In genomic region chr2:180257963-180258865, GRCm38 (mm10) we compare ENCODE assay signal across 9 mouse cellular contexts. TPM values are rescaled to one million over a fixed set of nuclear protein-coding genes. Genes with fewer than 3 reads are reported as not detected.
A peak's percentile ranks its signal among the peaks of the same experiment; 100 is the strongest.
DNase-seq lines count a peak whose midpoint lies in the region; ATAC-seq and TF ChIP-seq lines count a peak whose summit lies in the region.
"Had no signal": no experiment of that assay in that cellular context is flagged by ENCODE, and none has a peak within 500 bp of the region (broad histone marks: within the 10 kb centered on the region; RNA-seq: fewer than 3 reads in every experiment).

No protein-coding gene starts in this region.

- H3K9ac ChIP-seq in lung, embryonic 14.5 days, result peak overlapping the region; percentile 85
- H3K9ac ChIP-seq in intestine, postnatal 0 days (ENCODE audit: low read depth, low read length), result peak overlapping the region; percentile 75
- H3K9ac ChIP-seq in neural tube, embryonic 14.5 days (replicated peaks; ENCODE audit: low read depth, low read length), result peak overlapping the region; percentile 79

- no peak for TF ChIP-seq CTCF in lung, embryonic 14.5 days (IDR thresholded peaks at IDR 0.05; ENCODE audit: low read depth)
- TF ChIP-seq CTCF in embryonic fibroblast, embryonic 13.5 days (IDR thresholded peaks at IDR 0.05; ENCODE audit: borderline replicate concordance, insufficient read depth, low read length), result no peak
- TF ChIP-seq CTCF in intestine, postnatal 0 days (IDR thresholded peaks at IDR 0.05; ENCODE audit: low read depth), result no peak

- ATAC-seq in lung, embryonic 14.5 days (ENCODE audit: insufficient read depth), result no peak
- ATAC-seq in intestine, postnatal 0 days, result no peak
- ATAC-seq in neural tube, embryonic 14.5 days (ENCODE audit: low read depth), result no peak
- ATAC-seq in activated CD4-positive, CD25-positive, alpha-beta regulatory T cell, adult 4 months, result no peak

- 0 out of 2 replicates have a peak, but pooled peaks have one; percentile 27 for TF ChIP-seq POLR2A in embryonic fibroblast, embryonic 13.5 days (IDR thresholded peaks at IDR 0.05; ENCODE audit: low read depth, low read length)

- no peaks in the 10 kb centered on the region for H3K9me3 ChIP-seq in lung, embryonic 14.5 days (ENCODE audit: low read depth, low read length)
- H3K9me3 ChIP-seq in intestine, postnatal 0 days (ENCODE audit: control insufficient read depth), result no peaks in the 10 kb centered on the region
- H3K9me3 ChIP-seq in neural tube, embryonic 14.5 days (ENCODE audit: control insufficient read depth, low read length), result no peaks in the 10 kb centered on the region

- H3K4me2 ChIP-seq in lung, embryonic 14.5 days, result peak overlapping the region; percentile 90
- peak overlapping the region; percentile 89 for H3K4me2 ChIP-seq in intestine, postnatal 0 days (replicated peaks; ENCODE audit: low read depth)
- peak overlapping the region; percentile 93 for H3K4me2 ChIP-seq in neural tube, embryonic 14.5 days (ENCODE audit: low read depth, low read length)

- H3K27ac ChIP-seq in lung, embryonic 14.5 days (ENCODE audit: low read depth), result peak overlapping the region; percentile 84; the same call in 1 of the 2 replicates
- H3K27ac ChIP-seq in embryonic fibroblast, embryonic 13.5 days (ENCODE audit: insufficient read depth, low read length), result 0 out of 2 replicates have a peak overlapping the region, but pooled peaks have one; percentile 38
- no peak overlapping the region for H3K27ac ChIP-seq in intestine, postnatal 0 days (ENCODE audit: low read depth, low read length)
- H3K27ac ChIP-seq in neural tube, embryonic 14.5 days (ENCODE audit: low read depth, low read length), result peak overlapping the region; percentile 81

- DNase-seq in lung, embryonic 14.5 days, result no peak
- DNase-seq in lung, postnatal 14 days, result no peak
- no peak for DNase-seq in left cerebral cortex, postnatal 25 days (ENCODE audit: low spot score in 2 of 2)
- no peak for DNase-seq in gastrocnemius, postnatal 14 days

- H3K4me1 ChIP-seq in lung, embryonic 14.5 days (ENCODE audit: insufficient read depth), result peaks cover 6% of the 10 kb centered on the region; the same call in 1 of the 2 replicates
- H3K4me1 ChIP-seq in embryonic fibroblast, embryonic 13.5 days (ENCODE audit: control insufficient read depth, insufficient read depth, low read length), result peaks cover 4% of the 10 kb centered on the region; the same call in 1 of the 2 replicates
- H3K4me1 ChIP-seq in intestine, postnatal 0 days (replicated peaks; ENCODE audit: control insufficient read depth, insufficient read depth, low read length), result 0 out of 2 replicates have a peak, but pooled peaks cover 5% of the 10 kb centered on the region
- H3K4me1 ChIP-seq in neural tube, embryonic 14.5 days (ENCODE audit: control insufficient read depth, insufficient read depth, low read length), result peaks cover 17% of the 10 kb centered on the region

- intact Hi-C loops in left cerebral cortex, postnatal 25 days (cut with DNase I), result loop anchor here (1.0 to 10.0 kb wide), 3 partner anchors 87 to 343 kb away; partner anchors contain the start of genes Adrm1 and Mtg2
- intact Hi-C loops in gastrocnemius, postnatal 14 days (cut with DNase I; ENCODE audit: low total_unique reads), result no loop called here

- peak overlapping the region; percentile 97 for H3K4me3 ChIP-seq in lung, embryonic 14.5 days (ENCODE audit: low read depth, low read length)
- H3K4me3 ChIP-seq in embryonic fibroblast, embryonic 13.5 days (ENCODE audit: insufficient read depth, low read length), result peak overlapping the region; percentile 93
- H3K4me3 ChIP-seq in intestine, postnatal 0 days (ENCODE audit: low read depth, low read length), result peak overlapping the region; percentile 67
- peak overlapping the region; percentile 78 for H3K4me3 ChIP-seq in neural tube, embryonic 14.5 days (ENCODE audit: low read depth, low read length)

- H3K27me3 ChIP-seq in lung, embryonic 14.5 days (ENCODE audit: insufficient read depth, low read length), result no peaks in the 10 kb centered on the region
- H3K27me3 ChIP-seq in intestine, postnatal 0 days (replicated peaks; ENCODE audit: control insufficient read depth, insufficient read depth, low read length), result no peaks in the 10 kb centered on the region
- H3K27me3 ChIP-seq in neural tube, embryonic 14.5 days (ENCODE audit: control insufficient read depth, insufficient read depth, low read length), result no peaks in the 10 kb centered on the region

- peaks cover 53% of the 10 kb centered on the region for H3K36me3 ChIP-seq in lung, embryonic 14.5 days (ENCODE audit: insufficient read depth)
- peaks cover 47% of the 10 kb centered on the region for H3K36me3 ChIP-seq in intestine, postnatal 0 days (ENCODE audit: control insufficient read depth, insufficient read depth)
- peaks cover 35% of the 10 kb centered on the region for H3K36me3 ChIP-seq in neural tube, embryonic 14.5 days (ENCODE audit: control insufficient read depth, insufficient read depth, low read length)

- WGBS in lung, embryonic 14.5 days, result 50% methylated on average over 11 of the region's 11 CpGs
- WGBS in intestine, postnatal 0 days, result 48% methylated on average over 11 of the region's 11 CpGs
- 54% methylated on average over 11 of the region's 11 CpGs for WGBS in neural tube, embryonic 14.5 days

RNA-seq across cellular contexts. Expression of gene Rps21, which starts 1.0 kb away (rescaled TPM):
- 630 and 724 TPM in 2 replicates for polyA plus RNA-seq in lung, embryonic 14.5 days (2014; fragmentation: Nextera tagmentation; extraction: Ambion mirVana)
- polyA plus RNA-seq in embryonic fibroblast, embryonic 13.5 days (2011; ENCODE audit: insufficient read length, low read depth, missing spikeins), result 1,138 and 1,342 TPM in 2 replicates
- polyA plus RNA-seq in intestine, postnatal 0 days (2015; fragmentation: Nextera tagmentation; extraction: Ambion mirVana), result 442 and 454 TPM in 2 replicates
- 398 and 421 TPM in 2 replicates for polyA plus RNA-seq in neural tube, embryonic 14.5 days (2014; fragmentation: Nextera tagmentation; extraction: Ambion mirVana)
- 100 to 1,000 TPM; 648 to 660 TPM for total RNA-seq in left cerebral cortex, postnatal 25 days (2021)
- polyA plus RNA-seq in activated CD4-positive, CD25-positive, alpha-beta regulatory T cell, adult 4 months (2017; shearing (Covaris generic)), result 1,000 to 10,000 TPM; 1,181 to 1,680 TPM
- 100 to 1,000 TPM; 456 to 506 TPM for total RNA-seq in gastrocnemius, postnatal 14 days (2021)

RNA-seq across cellular contexts. Expression of gene Cables2, which starts 15.1 kb away (rescaled TPM):
- 24.0 and 25.6 TPM in 2 replicates for polyA plus RNA-seq in lung, embryonic 14.5 days (2014; fragmentation: Nextera tagmentation; extraction: Ambion mirVana)
- polyA plus RNA-seq in embryonic fibroblast, embryonic 13.5 days (2011; ENCODE audit: insufficient read length, low read depth, missing spikeins), result 12.5 and 13.4 TPM in 2 replicates
- 8.2 and 8.4 TPM in 2 replicates for polyA plus RNA-seq in intestine, postnatal 0 days (2015; fragmentation: Nextera tagmentation; extraction: Ambion mirVana)
- polyA plus RNA-seq in neural tube, embryonic 14.5 days (2014; fragmentation: Nextera tagmentation; extraction: Ambion mirVana), result 32.9 and 33.3 TPM in 2 replicates
- 10 to 100 TPM; 23.9 to 30.4 TPM for total RNA-seq in left cerebral cortex, postnatal 25 days (2021)
- 1 to 10 TPM; 5.9 to 7.2 TPM for polyA plus RNA-seq in activated CD4-positive, CD25-positive, alpha-beta regulatory T cell, adult 4 months (2017; shearing (Covaris generic))
- total RNA-seq in gastrocnemius, postnatal 14 days (2021), result 1 to 10 TPM; 6.8 to 9.2 TPM

RNA-seq across cellular contexts. Expression of gene Rbbp8nl, which starts 31.5 kb away (rescaled TPM):
- polyA plus RNA-seq in lung, embryonic 14.5 days (2014; fragmentation: Nextera tagmentation; extraction: Ambion mirVana), result 1.9 and 2.3 TPM in 2 replicates
- not detected in 2 replicates for polyA plus RNA-seq in embryonic fibroblast, embryonic 13.5 days (2011; ENCODE audit: insufficient read length, low read depth, missing spikeins)
- polyA plus RNA-seq in intestine, postnatal 0 days (2015; fragmentation: Nextera tagmentation; extraction: Ambion mirVana), result 0.18 and 0.25 TPM in 2 replicates
- not detected in 2 replicates for polyA plus RNA-seq in neural tube, embryonic 14.5 days (2014; fragmentation: Nextera tagmentation; extraction: Ambion mirVana)
- total RNA-seq in left cerebral cortex, postnatal 25 days (2021), result not detected
- not detected for polyA plus RNA-seq in activated CD4-positive, CD25-positive, alpha-beta regulatory T cell, adult 4 months (2017; shearing (Covaris generic))
- total RNA-seq in gastrocnemius, postnatal 14 days (2021), result not detected
- total RNA-seq: layer of hippocampus, adult 8-10 months had no signal

RNA-seq across cellular contexts. Expression of gene Lama5, which starts 32.6 kb away (rescaled TPM):
- polyA plus RNA-seq in lung, embryonic 14.5 days (2014; fragmentation: Nextera tagmentation; extraction: Ambion mirVana), result 95.0 and 95.1 TPM in 2 replicates
- 31.0 and 51.1 TPM in 2 replicates for polyA plus RNA-seq in embryonic fibroblast, embryonic 13.5 days (2011; ENCODE audit: insufficient read length, low read depth, missing spikeins)
- polyA plus RNA-seq in intestine, postnatal 0 days (2015; fragmentation: Nextera tagmentation; extraction: Ambion mirVana), result 19.8 and 23.5 TPM in 2 replicates
- 1.2 and 2.0 TPM in 2 replicates for polyA plus RNA-seq in neural tube, embryonic 14.5 days (2014; fragmentation: Nextera tagmentation; extraction: Ambion mirVana)
- total RNA-seq in left cerebral cortex, postnatal 25 days (2021), result 1 to 10 TPM; 6.0 to 6.7 TPM
- polyA plus RNA-seq in activated CD4-positive, CD25-positive, alpha-beta regulatory T cell, adult 4 months (2017; shearing (Covaris generic)), result under 1 TPM; 0.28 to 0.59 TPM
- total RNA-seq in gastrocnemius, postnatal 14 days (2021), result 10 to 100 TPM; 17.9 to 18.0 TPM
